Mouse (Mus musculus): ENCODE data around the gene G430095P16Rik. TPM values are rescaled to one million over a fixed set of nuclear protein-coding genes. Genes with fewer than 3 reads are reported as not detected.

Gene G430095P16Rik
- polyA plus RNA-seq, 1 experiment from 2014 or later: 1.1 TPM

DNA sequence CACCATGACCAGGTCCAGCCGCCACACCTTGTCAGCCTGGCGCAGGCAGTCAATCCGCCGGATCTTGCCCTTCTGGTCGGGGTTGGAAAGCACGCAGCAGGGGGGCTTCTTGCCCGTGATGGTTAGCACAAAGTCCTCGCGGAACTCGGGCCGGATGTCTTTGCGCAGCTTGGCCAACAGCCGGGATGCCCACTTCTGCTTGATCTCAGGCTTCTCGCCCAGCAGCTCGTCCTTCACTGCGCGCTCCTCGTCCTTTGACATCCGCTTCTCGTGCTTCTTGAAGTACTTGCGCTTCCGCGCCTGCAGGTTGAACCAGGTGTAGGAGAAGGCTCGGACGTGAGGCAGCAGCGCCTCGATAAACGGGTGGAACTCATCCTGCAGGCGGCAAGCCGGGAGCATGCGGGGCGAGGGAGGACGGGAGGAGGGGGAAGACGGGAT, 49.2 kb downstream of the G430095P16Rik start:
- under 1% methylated on average over 34 of the region's 34 CpGs for WGBS
- Histone ChIP-seq H3K4me1 (peaks cover 31% of the 10 kb centered on the region), H3K9me3 (replicated peaks) (no peaks in the 10 kb centered on the region), H3K27me3 (ENCODE audit: low read depth, poor library complexity, severe bottlenecking) (peaks cover 100% of the 10 kb centered on the region), H3K4me3 (no peak overlapping the region), H3K36me3 (no peaks in the 10 kb centered on the region), H3K27ac (replicated peaks) (no peak overlapping the region)
- peak; percentile 55 for DNase-seq (ENCODE audit: low spot score)

- no peaks in the 10 kb centered on the region for H3K36me3 ChIP-seq
- H3K4me1 ChIP-seq: peaks cover 31% of the 10 kb centered on the region
- peaks cover 100% of the 10 kb centered on the region for H3K27me3 ChIP-seq (ENCODE audit: low read depth, poor library complexity, severe bottlenecking)
- DNase-seq (ENCODE audit: low spot score): no peak
- 2% methylated on average over 3 of the region's 3 CpGs for WGBS
- H3K9me3 ChIP-seq (replicated peaks): no peaks in the 10 kb centered on the region
- no peak overlapping the region for H3K27ac ChIP-seq (replicated peaks)
- H3K4me3 ChIP-seq: no peak overlapping the region
Observed at GRCm38 (mm10) chr8:84772628-84773027, 49.8 kb downstream of the G430095P16Rik start.

- Histone ChIP-seq H3K4me3 (no peak overlapping the region), H3K36me3 (no peaks in the 10 kb centered on the region), H3K27ac (replicated peaks) (no peak overlapping the region), H3K27me3 (ENCODE audit: low read depth, poor library complexity, severe bottlenecking) (peaks cover 100% of the 10 kb centered on the region), H3K4me1 (peaks cover 31% of the 10 kb centered on the region), H3K9me3 (replicated peaks) (no peaks in the 10 kb centered on the region)
- no peak for DNase-seq (ENCODE audit: low spot score)
- under 1% methylated on average over 9 of the region's 9 CpGs for WGBS
Observed at GRCm38 (mm10) chr8:84773304-84773703, 50.5 kb downstream of the G430095P16Rik start.

DNA sequence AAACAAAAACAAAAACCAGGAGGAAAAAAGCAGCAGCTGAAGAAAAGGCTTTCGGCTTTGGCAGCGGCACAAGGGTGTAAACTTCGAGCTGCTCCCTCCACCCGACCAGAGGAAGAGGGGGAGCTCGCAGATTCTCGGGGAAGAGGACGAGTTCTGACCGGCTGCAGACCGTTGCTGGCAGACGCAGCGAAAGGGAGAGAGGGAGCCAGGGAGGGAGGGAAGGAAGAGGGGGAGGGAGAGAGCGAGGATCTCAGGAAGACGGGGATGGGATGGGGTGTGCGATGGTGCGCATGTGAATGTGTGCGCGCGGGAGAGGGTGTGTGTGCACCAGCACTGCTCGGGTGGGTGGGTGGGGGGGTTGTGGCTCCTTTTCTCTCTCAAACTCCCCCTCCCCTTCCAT, 51.0 kb downstream of the G430095P16Rik start:
- peak overlapping the region; percentile 26 for H3K4me3 ChIP-seq
- H3K4me1 ChIP-seq: peaks cover 31% of the 10 kb centered on the region
- WGBS: under 1% methylated on average over 17 of the region's 19 CpGs

GRCm38 (mm10) chr8:84774473-84774911, 51.7 kb downstream of the G430095P16Rik start:
- DNase-seq (ENCODE audit: low spot score): peak; percentile 32
- H3K4me1 ChIP-seq: peaks cover 31% of the 10 kb centered on the region
- under 1% methylated on average over 10 of the region's 10 CpGs for WGBS

More for the DNA sequence above, 51.0 kb downstream of the G430095P16Rik start:
- Histone ChIP-seq H3K36me3 (no peaks in the 10 kb centered on the region), H3K9me3 (replicated peaks) (no peaks in the 10 kb centered on the region), H3K27me3 (ENCODE audit: low read depth, poor library complexity, severe bottlenecking) (peaks cover 100% of the 10 kb centered on the region), H3K27ac (replicated peaks) (no peak overlapping the region)
- peak; percentile 53 for DNase-seq (ENCODE audit: low spot score)

DNA sequence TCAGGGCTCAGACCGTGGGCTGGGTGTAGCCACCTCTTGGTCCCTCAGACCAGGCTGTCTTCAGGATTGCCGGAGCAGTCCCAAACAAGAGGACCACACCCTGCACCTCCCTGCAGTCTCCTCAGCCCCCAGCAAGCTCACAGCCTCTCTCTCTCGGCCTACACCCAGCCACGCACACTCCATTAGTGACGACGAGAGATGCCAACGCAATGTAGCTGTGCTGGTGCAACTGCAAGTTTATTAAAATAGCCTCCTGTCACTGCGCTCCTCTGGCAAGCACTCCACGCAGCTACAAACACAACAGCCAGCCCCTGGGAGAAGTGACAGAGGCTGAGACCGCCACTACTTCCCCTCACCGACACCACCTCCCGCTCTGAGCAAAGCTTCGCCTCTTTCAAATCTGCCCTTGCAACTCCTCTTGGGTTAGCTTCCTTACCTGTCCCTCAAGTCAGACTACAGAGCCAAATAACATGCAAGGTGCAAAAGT, 52.3 kb downstream of the G430095P16Rik start:
- Histone ChIP-seq H3K36me3 (no peaks in the 10 kb centered on the region), H3K27ac (replicated peaks) (no peak overlapping the region), H3K9me3 (replicated peaks) (no peaks in the 10 kb centered on the region), H3K4me3 (no peak overlapping the region), H3K4me1 (peaks cover 30% of the 10 kb centered on the region), H3K27me3 (ENCODE audit: low read depth, poor library complexity, severe bottlenecking) (peaks cover 100% of the 10 kb centered on the region)
- under 1% methylated on average over 13 of the region's 13 CpGs for whole genome bisulfite sequencing
- DNase-seq (ENCODE audit: low spot score): peak; percentile 33

More at GRCm38 (mm10) chr8:84774473-84774911, 51.7 kb downstream of the G430095P16Rik start:
- no peaks in the 10 kb centered on the region for H3K36me3 ChIP-seq
- H3K9me3 ChIP-seq (replicated peaks): no peaks in the 10 kb centered on the region
- H3K4me3 ChIP-seq: no peak overlapping the region
- no peak overlapping the region for H3K27ac ChIP-seq (replicated peaks)
- peaks cover 100% of the 10 kb centered on the region for H3K27me3 ChIP-seq (ENCODE audit: low read depth, poor library complexity, severe bottlenecking)

- WGBS: 0% methylated on average over 7 of the region's 7 CpGs
- Histone ChIP-seq H3K36me3 (no peaks in the 10 kb centered on the region), H3K27ac (replicated peaks) (no peak overlapping the region), H3K27me3 (ENCODE audit: low read depth, poor library complexity, severe bottlenecking) (peaks cover 100% of the 10 kb centered on the region), H3K4me1 (peaks cover 28% of the 10 kb centered on the region), H3K9me3 (replicated peaks) (no peaks in the 10 kb centered on the region), H3K4me3 (no peak overlapping the region)
- DNase-seq (ENCODE audit: low spot score): peak; percentile 29
Observed at GRCm38 (mm10) chr8:84775621-84776113, 52.9 kb downstream of the G430095P16Rik start.

Other genes with a start within 250 kb of the G430095P16Rik start
- 63.6 and 78.2 TPM in 2 replicates for gene Ier2, start 60.2 kb upstream of the G430095P16Rik start, polyA plus RNA-seq (2016; fragmentation: Nextera tagmentation; extraction: Ambion mirVana)
- gene Trmt1, start 36.7 kb upstream of the G430095P16Rik start, polyA plus RNA-seq (2016; fragmentation: Nextera tagmentation; extraction: Ambion mirVana): 56.4 and 58.1 TPM in 2 replicates
- 24.8 and 26.3 TPM in 2 replicates for gene Nacc1, start 35.1 kb upstream of the G430095P16Rik start, polyA plus RNA-seq (2016; fragmentation: Nextera tagmentation; extraction: Ambion mirVana)
- 4.8 and 5.8 TPM in 2 replicates for gene Lyl1, start 21.6 kb upstream of the G430095P16Rik start, polyA plus RNA-seq (2016; fragmentation: Nextera tagmentation; extraction: Ambion mirVana)
- gene Nfix, start 77.3 kb downstream of the G430095P16Rik start, polyA plus RNA-seq (2016; fragmentation: Nextera tagmentation; extraction: Ambion mirVana): 0.49 and 1.2 TPM in 2 replicates
- gene Dand5, start 99.8 kb downstream of the G430095P16Rik start, polyA plus RNA-seq (2016; fragmentation: Nextera tagmentation; extraction: Ambion mirVana): 2.9 and 5.3 TPM in 2 replicates
- 46.3 and 47.2 TPM in 2 replicates for gene Gadd45gip1, start 108.5 kb downstream of the G430095P16Rik start, polyA plus RNA-seq (2016; fragmentation: Nextera tagmentation; extraction: Ambion mirVana)
- gene Rad23a, start 117.7 kb downstream of the G430095P16Rik start, polyA plus RNA-seq (2016; fragmentation: Nextera tagmentation; extraction: Ambion mirVana): 124 and 131 TPM in 2 replicates
- gene Calr, start 123.9 kb downstream of the G430095P16Rik start, polyA plus RNA-seq (2016; fragmentation: Nextera tagmentation; extraction: Ambion mirVana): 723 and 798 TPM in 2 replicates
- gene Farsa, start 134.0 kb downstream of the G430095P16Rik start, polyA plus RNA-seq (2016; fragmentation: Nextera tagmentation; extraction: Ambion mirVana): 133 and 139 TPM in 2 replicates
- 64.7 and 71.7 TPM in 2 replicates for gene Syce2, start 149.1 kb downstream of the G430095P16Rik start, polyA plus RNA-seq (2016; fragmentation: Nextera tagmentation; extraction: Ambion mirVana)
- 37.3 and 39.6 TPM in 2 replicates for gene Gcdh, start 170.9 kb downstream of the G430095P16Rik start, polyA plus RNA-seq (2016; fragmentation: Nextera tagmentation; extraction: Ambion mirVana)
- gene Klf1, start 178.9 kb downstream of the G430095P16Rik start, polyA plus RNA-seq (2016; fragmentation: Nextera tagmentation; extraction: Ambion mirVana): 14.8 and 19.7 TPM in 2 replicates
- gene Dnase2a, start 185.6 kb downstream of the G430095P16Rik start, polyA plus RNA-seq (2016; fragmentation: Nextera tagmentation; extraction: Ambion mirVana): 6.6 and 7.5 TPM in 2 replicates
- 3.2 and 8.4 TPM in 2 replicates for gene Mast1, start 214.4 kb downstream of the G430095P16Rik start, polyA plus RNA-seq (2016; fragmentation: Nextera tagmentation; extraction: Ambion mirVana)
- gene Rtbdn, start 224.0 kb downstream of the G430095P16Rik start, polyA plus RNA-seq (2016; fragmentation: Nextera tagmentation; extraction: Ambion mirVana): 0.62 and 1.2 TPM in 2 replicates
- not detected in 2 replicates for gene Gm49661, start 246.4 kb downstream of the G430095P16Rik start, polyA plus RNA-seq (2016; fragmentation: Nextera tagmentation; extraction: Ambion mirVana)
- 1,203 and 1,278 TPM in 2 replicates for gene Prdx2, start 246.6 kb downstream of the G430095P16Rik start, polyA plus RNA-seq (2016; fragmentation: Nextera tagmentation; extraction: Ambion mirVana)
- 136 and 158 TPM in 2 replicates for gene Rnaseh2a, start 246.8 kb downstream of the G430095P16Rik start, polyA plus RNA-seq (2016; fragmentation: Nextera tagmentation; extraction: Ambion mirVana)

Measured in midbrain, embryonic 10.5 days (tissue).